Mouse (Mus musculus): Measurements from ENCODE around the gene Mdfic. TPM values are rescaled to one million over a fixed set of nuclear protein-coding genes. Genes with fewer than 3 reads are reported as not detected.
"Not testable (repeated sequence)": the region's sequence is repeated elsewhere in the genome, so short reads cannot be mapped to it uniquely, and the experiment has no call there.

Gene Mdfic
- 2.1 and 3.0 TPM in 2 replicates for polyA plus RNA-seq (2012; rRNA removed)

DNA sequence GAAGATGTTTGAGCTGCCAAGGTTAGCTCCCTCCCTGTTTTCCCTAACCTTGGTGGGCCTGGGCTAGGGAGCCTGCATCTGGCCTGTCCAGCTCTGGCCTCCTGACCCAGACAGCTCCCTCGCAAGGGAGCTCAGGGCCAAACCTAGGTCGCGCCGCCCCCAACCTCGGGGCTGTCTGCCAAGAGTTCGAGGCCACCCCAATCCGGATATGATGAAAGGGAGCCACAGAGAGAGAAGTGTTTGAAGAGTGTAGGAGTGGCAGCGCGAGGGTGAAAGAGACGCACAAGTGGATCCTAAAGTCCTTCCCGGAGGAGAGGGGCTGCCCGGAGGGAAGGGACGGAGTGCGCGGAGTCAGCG, at the start of gene Mdfic:
TSS of gene Mdfic (plus strand) at position 201 of the 357 bp plus-strand sequence.
- WGBS: under 1% methylated on average over 16 of the region's 16 CpGs
- Histone ChIP-seq H3K4me3 (replicated peaks; ENCODE audit: insufficient read depth, low read depth, low read length) (peak within 1 kb of the TSS; percentile 57), H3K27ac (ENCODE audit: insufficient read depth, low read length) (no peak within 1 kb of the TSS), H3K27me3 (ENCODE audit: control insufficient read depth, insufficient read depth, low read length) (peaks cover 2% of the 10 kb centered on the region; the same call in 1 of the 2 replicates), H3K4me1 (ENCODE audit: control insufficient read depth, insufficient read depth, low read length) (no peaks in the 10 kb centered on the region)
- peak; percentile 10 to 22 for DNase-seq
- TF ChIP-seq CTCF (IDR thresholded peaks at IDR 0.05; ENCODE audit: borderline replicate concordance, insufficient read depth, low read depth, low read length) (no peak), POLR2A (IDR thresholded peaks at IDR 0.05; ENCODE audit: borderline replicate concordance, insufficient read depth, low read length) (no peak)

DNA sequence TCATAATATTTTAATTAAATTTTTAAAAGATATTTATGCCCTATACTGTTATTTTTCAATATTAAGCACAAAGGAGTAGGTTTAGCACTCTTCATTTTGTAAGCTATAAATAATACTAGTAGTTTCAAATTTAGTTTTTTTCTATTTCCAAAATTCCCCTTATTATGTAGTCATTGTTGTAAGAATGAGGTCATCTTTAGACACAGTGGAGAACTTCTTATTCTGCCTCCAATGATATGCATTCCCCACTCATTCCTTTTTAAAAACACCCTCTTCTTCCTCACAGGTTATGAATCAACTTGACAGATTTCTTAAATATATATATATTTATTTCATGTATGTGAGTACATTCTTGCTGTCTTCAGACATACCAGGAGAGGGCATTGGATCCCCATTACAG, 49.1 kb upstream of the Mdfic start:
- DNase-seq: no peak
- Histone ChIP-seq H3K4me3 (replicated peaks; ENCODE audit: insufficient read depth, low read depth, low read length) (no peak overlapping the region), H3K4me1 (ENCODE audit: control insufficient read depth, insufficient read depth, low read length) (no peaks in the 10 kb centered on the region), H3K27me3 (ENCODE audit: control insufficient read depth, insufficient read depth, low read length) (no peaks in the 10 kb centered on the region), H3K27ac (ENCODE audit: insufficient read depth, low read length) (no peak overlapping the region)
- TF ChIP-seq POLR2A (IDR thresholded peaks at IDR 0.05; ENCODE audit: borderline replicate concordance, insufficient read depth, low read length) (no peak), CTCF (IDR thresholded peaks at IDR 0.05; ENCODE audit: borderline replicate concordance, insufficient read depth, low read depth, low read length) (no peak)

DNA sequence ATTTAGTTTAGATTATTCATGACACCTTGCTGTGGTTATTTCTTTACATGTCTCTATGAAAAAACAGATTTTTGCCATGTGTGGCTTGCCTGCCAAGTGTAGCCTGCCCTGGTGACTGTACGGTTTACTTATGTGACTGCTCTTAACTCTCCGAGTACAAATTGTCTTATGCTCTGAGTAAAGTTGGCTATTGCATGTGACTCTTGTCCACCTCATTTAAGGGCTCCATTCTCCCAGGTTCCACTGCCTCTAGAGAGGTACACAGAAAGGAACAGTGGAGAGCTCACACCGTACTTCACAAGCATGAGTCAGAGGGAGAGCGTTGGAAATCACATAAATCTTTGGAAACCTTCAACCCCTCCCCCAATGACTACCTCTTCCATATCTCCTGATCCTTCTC, 10.4 kb upstream of the Mdfic start:
- 92% methylated on average over 4 of the region's 4 CpGs for WGBS
- Histone ChIP-seq H3K27ac (ENCODE audit: insufficient read depth, low read length) (no peak overlapping the region), H3K27me3 (ENCODE audit: control insufficient read depth, insufficient read depth, low read length) (no peaks in the 10 kb centered on the region), H3K4me3 (replicated peaks; ENCODE audit: insufficient read depth, low read depth, low read length) (no peak overlapping the region), H3K4me1 (ENCODE audit: control insufficient read depth, insufficient read depth, low read length) (no peaks in the 10 kb centered on the region)
- TF ChIP-seq CTCF (IDR thresholded peaks at IDR 0.05; ENCODE audit: borderline replicate concordance, insufficient read depth, low read depth, low read length) (no peak), POLR2A (IDR thresholded peaks at IDR 0.05; ENCODE audit: borderline replicate concordance, insufficient read depth, low read length) (no peak)
- no peak for DNase-seq

DNA sequence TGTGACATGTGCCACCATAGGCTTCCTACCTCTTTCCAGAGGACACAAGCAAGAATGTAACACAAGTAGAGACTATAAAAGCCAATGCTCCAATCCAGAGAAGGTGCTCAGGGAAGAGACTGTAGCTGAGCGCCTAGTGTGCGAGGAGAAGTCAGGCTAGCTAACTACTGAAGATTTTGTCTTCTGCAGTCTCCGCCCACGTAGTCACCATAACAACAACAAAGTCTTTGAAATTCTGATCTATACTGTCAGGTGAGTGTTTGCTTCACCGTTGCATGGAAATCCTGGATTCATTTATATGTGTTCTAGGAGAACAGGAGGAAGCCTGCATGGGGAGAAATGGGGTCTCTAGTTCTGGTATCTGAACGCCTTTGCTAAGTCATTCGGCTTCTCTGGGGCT, 9.8 kb upstream of the Mdfic start:
- WGBS: 86% methylated on average over 7 of the region's 7 CpGs
- Histone ChIP-seq H3K27me3 (ENCODE audit: control insufficient read depth, insufficient read depth, low read length) (no peaks in the 10 kb centered on the region), H3K4me3 (replicated peaks; ENCODE audit: insufficient read depth, low read depth, low read length) (no peak overlapping the region), H3K27ac (ENCODE audit: insufficient read depth, low read length) (no peak overlapping the region), H3K4me1 (ENCODE audit: control insufficient read depth, insufficient read depth, low read length) (no peaks in the 10 kb centered on the region)
- TF ChIP-seq CTCF (IDR thresholded peaks at IDR 0.05; ENCODE audit: borderline replicate concordance, insufficient read depth, low read depth, low read length) (no peak), POLR2A (IDR thresholded peaks at IDR 0.05; ENCODE audit: borderline replicate concordance, insufficient read depth, low read length) (no peak)
- DNase-seq: no peak

DNA sequence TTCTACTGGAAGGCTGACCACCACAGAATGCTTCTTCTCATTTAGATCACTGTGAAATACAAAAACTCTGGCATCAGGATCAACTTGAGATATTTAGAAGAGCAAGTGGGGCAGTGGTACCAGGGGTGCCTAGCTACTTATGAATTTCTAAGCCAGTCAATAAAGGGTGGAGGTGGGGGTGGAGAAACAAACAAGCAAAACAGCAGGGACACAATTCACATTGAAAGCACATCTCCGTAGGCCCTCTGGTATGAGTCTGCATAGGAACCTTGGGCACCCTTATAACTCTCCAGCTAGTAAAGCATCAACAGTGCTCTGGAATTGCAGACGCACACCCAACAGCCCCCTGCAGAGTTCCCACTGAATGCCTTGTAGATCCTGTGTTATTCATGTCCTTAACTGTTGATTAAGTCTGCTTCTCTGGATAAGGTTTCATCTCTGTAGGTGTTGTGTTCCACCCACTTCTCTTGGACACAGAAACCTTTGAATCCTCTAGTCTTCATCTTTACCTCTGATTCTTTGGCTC, 7.5 kb upstream of the Mdfic start:
- no peaks in the 10 kb centered on the region for H3K27me3 ChIP-seq (ENCODE audit: control insufficient read depth, insufficient read depth, low read length)
- no peak overlapping the region for H3K27ac ChIP-seq (ENCODE audit: insufficient read depth, low read length)
- H3K4me1 ChIP-seq (ENCODE audit: control insufficient read depth, insufficient read depth, low read length): no peaks in the 10 kb centered on the region
- no peak overlapping the region for H3K4me3 ChIP-seq (replicated peaks; ENCODE audit: insufficient read depth, low read depth, low read length)
- DNase-seq: no peak
- TF ChIP-seq CTCF (IDR thresholded peaks at IDR 0.05; ENCODE audit: borderline replicate concordance, insufficient read depth, low read depth, low read length) (no peak), POLR2A (IDR thresholded peaks at IDR 0.05; ENCODE audit: borderline replicate concordance, insufficient read depth, low read length) (no peak)
- WGBS: 24% methylated on average over 2 of the region's 2 CpGs

DNA sequence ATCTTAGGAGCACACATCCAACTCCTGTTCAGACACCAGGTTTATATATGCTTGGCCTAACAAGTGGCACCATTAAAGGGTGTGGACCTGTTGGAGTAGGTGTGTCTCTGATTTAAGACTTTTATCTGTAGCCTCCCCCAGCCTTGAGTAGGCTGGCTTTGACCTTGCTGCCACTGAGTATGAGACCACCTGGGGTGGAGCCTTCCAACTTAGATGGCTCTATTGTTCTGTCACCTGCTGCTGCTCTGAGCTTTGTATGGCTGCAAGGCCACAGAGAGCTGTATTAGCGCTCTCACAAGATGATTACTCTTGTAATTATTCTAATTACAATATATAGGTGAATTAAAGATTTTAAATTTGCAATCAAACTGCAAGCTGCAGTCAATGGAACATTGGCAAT, 6.4 kb upstream of the Mdfic start:
- not testable (repeated sequence) for H3K4me3 ChIP-seq (replicated peaks; ENCODE audit: insufficient read depth, low read depth, low read length)

DNA sequence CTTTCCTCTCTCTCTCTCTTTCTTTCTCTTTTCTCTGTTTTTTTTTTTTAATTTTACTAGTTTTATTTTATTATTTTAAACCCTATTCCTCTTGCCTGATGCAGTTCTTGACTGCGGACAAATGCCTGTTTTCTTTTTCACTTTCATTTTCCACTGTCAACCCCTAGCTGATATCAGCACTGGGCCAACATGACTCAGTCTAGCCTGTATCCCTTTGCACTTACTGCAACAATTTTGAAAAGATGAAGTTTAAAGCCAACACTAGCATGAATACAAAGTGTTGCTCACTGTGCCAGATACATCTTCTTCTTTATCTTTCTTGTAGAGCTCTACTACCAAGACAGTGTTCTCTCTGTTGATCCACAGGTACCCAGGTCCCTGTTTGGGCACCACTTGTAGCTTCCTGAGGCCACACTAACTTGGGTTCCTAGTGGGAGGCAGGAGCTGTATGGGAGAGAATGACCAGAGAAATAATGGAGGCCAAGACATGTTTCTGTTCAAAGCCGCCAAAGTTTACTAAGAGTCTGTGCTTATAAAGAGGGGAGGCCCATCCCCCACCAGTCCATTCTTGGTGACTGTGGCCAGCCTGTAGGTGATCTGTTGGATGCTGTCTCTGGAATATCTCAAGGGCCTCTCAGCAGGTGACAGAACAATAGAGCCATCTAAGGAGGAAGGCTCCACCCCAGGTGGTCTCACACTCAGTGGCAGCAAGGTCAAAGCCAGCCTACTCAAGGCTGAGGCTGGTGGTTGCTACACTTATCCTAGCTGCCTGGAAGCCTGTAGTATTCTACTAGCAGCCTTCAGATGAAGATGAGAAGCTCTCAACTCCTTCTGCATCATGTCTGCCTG, 5.2 kb upstream of the Mdfic start:
- Histone ChIP-seq H3K27ac (ENCODE audit: insufficient read depth, low read length) (no peak overlapping the region), H3K27me3 (ENCODE audit: control insufficient read depth, insufficient read depth, low read length) (no peaks in the 10 kb centered on the region), H3K4me3 (replicated peaks; ENCODE audit: insufficient read depth, low read depth, low read length) (no peak overlapping the region), H3K4me1 (ENCODE audit: control insufficient read depth, insufficient read depth, low read length) (no peaks in the 10 kb centered on the region)
- whole genome bisulfite sequencing: 90% methylated on average over 2 of the region's 2 CpGs
- no peak for DNase-seq
- TF ChIP-seq CTCF (IDR thresholded peaks at IDR 0.05; ENCODE audit: borderline replicate concordance, insufficient read depth, low read depth, low read length) (no peak), POLR2A (IDR thresholded peaks at IDR 0.05; ENCODE audit: borderline replicate concordance, insufficient read depth, low read length) (no peak)

More for the DNA sequence above, 6.4 kb upstream of the Mdfic start:
- not testable (repeated sequence) for H3K4me1 ChIP-seq (ENCODE audit: control insufficient read depth, insufficient read depth, low read length); DNase-seq; H3K27me3 ChIP-seq (ENCODE audit: control insufficient read depth, insufficient read depth, low read length); H3K27ac ChIP-seq (ENCODE audit: insufficient read depth, low read length)
- 86% methylated on average over 1 of the region's 1 CpGs for WGBS

DNA sequence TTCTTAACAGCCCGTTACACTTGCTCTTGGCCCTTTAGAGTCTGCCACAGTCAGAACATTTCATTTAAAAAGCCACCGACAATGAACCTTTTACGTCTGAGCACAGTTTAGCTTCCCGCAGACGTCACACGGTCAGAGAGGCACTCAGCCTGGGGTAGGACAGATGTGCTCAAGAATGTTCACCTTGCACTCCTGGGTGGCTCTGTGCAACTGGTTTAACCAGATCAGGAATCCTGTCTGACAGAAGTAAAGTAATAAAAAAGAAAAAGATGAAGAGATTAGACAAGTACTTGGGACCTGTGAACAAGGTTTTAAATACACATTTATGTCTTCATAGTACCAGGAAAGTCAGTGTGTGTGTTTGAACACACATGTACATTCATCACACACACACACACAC, 542 bp upstream of the Mdfic start:
- H3K4me3 ChIP-seq (replicated peaks; ENCODE audit: insufficient read depth, low read depth, low read length): no peak overlapping the region
- no peak for DNase-seq
- TF ChIP-seq POLR2A (IDR thresholded peaks at IDR 0.05; ENCODE audit: borderline replicate concordance, insufficient read depth, low read length) (no peak), CTCF (IDR thresholded peaks at IDR 0.05; ENCODE audit: borderline replicate concordance, insufficient read depth, low read depth, low read length) (no peak)
- H3K27ac ChIP-seq (ENCODE audit: insufficient read depth, low read length): no peak overlapping the region
- peaks cover 2% of the 10 kb centered on the region; the same call in 1 of the 2 replicates for H3K27me3 ChIP-seq (ENCODE audit: control insufficient read depth, insufficient read depth, low read length)
- 87% methylated on average over 6 of the region's 6 CpGs for WGBS
- H3K4me1 ChIP-seq (ENCODE audit: control insufficient read depth, insufficient read depth, low read length): no peaks in the 10 kb centered on the region
